Mouse (Mus musculus) E14TG2a.4 (cell line): ENCODE measurements at regions not wholly inside any gene's neighbourhood (a gene's known extent, or its start where the extent isn't known, plus 50 kb on each side); places are given as distances from the start of the nearest gene placed in this dataset.

ENCODE experiments used
- CTCF ChIP-seq: conservative IDR thresholded peaks from 2 replicates; pipeline ENCODE4 v1.5.1; 2014; ENCODE audit warnings: low read length
- NANOG ChIP-seq: IDR thresholded peaks from 2 replicates; pipeline ENCODE4 v1.6.1; 2014; ENCODE audit warnings: borderline replicate concordance, low read length, mixed read lengths
- POU5F1 ChIP-seq: IDR thresholded peaks from 2 replicates; pipeline ENCODE4 v1.6.1; 2014; ENCODE audit warnings: low read length, borderline replicate concordance

- no peak for TF ChIP-seq CTCF
- no peak for TF ChIP-seq POU5F1
- TF ChIP-seq NANOG: no peak
Measured at GRCm38 (mm10) chr13:6270546-6270945, 277.4 kb upstream of the Pitrm1 start.
